Mouse (Mus musculus): ENCODE results near the gene Cdip1.
"Not testable (repeated sequence)": the region's sequence is repeated elsewhere in the genome, so short reads cannot be mapped to it uniquely, and the experiment has no call there.

The Cdip1 gene

DNA sequence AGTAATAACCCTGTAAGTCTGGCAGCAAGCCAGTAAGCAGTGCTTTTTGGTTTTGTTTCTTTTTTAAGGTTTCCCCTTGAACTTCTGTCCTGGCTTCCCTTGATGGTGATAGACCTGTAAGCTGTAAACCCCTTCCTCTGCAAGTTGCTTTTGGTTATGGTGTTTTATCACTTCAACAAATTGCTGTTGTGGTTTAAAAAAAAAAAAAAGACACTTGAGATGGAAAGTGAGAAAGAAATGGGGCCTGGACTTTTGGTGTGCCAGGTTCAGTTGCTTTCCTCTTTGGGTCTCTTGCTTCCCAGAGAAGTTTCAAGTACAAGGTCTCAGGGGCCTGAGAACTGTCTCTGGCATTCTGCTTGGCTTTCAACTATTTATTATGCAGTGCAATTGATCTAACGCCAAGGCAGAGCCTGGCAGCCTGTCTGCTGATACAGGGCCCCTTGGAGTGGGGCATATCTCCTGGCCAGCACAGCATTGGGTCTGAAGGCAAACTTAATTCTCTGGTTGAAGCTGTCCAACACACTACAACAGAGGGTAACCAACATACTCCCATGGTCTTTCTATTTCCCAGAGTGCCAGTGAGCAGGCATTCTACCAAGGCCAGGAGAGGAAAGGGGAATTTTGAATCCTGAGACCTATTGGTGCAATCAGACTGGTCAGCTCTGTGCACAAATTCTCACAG, 16.7 kb downstream of the Cdip1 start:
- in situ Hi-C loops (cut with MboI, MseI), result loop anchor here (5.0 to 10.0 kb wide), 3 partner anchors 56 to 641 kb away; partner anchors contain the start of genes Nmral1 and Rogdi

DNA sequence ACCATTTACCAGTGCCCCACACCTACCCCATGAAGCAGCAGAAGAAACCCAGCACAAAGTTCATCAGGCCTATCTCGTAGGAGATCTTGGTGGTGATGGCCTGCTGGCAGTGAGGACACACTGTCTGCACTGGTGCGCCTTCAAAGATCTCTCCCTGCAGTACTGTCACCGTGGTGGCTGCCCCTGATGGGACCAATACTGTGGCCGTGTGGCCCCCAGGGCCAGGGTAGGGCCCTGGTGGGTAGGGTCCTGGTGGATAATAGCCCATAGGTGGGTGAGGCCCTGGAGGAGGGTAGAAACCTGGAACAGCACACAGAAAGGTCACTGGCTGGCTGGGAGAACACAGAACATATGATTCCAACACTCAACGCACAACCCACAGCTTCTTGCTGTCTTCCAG, 21.4 kb downstream of the Cdip1 start:
- in situ Hi-C loops (cut with MboI, MseI), result no loop called here

DNA sequence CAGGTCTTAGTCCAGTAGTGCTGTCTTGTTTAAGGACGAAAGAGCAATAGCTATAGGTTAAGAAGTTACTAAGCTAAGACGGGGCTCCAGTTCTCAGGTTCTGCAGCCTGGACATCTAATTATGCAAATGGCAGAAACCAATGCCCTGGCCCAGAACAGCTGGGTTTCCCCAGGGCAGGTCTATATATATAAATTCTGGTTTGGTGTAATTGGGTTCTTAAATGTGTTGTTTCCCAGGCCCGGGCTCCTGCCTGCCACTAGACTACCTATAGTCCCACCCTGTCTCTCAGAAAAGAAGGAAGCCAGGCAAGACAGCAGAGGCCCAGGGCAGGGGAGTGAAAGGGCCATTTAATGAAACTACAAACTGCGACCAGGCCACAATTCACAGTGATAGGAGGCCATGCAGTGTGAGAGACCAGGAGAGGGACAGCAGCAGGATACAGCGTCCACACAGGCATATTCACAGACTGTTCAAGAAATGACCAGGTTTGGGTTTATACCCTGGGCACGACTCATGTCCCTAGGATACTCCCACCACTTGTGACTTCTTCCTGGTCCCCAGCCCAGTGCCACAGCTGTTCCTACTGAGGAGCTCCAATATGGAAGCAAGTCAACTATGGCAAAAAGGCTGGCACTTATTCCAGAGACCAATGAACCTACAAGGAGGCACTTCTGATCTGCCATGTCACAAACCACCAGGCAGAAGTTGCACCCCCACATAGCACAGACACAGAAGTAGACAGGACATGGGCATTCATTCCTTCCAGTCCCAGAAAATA, 22.9 kb downstream of the Cdip1 start:
- in situ Hi-C loops (cut with MboI, MseI), result no loop called here

DNA sequence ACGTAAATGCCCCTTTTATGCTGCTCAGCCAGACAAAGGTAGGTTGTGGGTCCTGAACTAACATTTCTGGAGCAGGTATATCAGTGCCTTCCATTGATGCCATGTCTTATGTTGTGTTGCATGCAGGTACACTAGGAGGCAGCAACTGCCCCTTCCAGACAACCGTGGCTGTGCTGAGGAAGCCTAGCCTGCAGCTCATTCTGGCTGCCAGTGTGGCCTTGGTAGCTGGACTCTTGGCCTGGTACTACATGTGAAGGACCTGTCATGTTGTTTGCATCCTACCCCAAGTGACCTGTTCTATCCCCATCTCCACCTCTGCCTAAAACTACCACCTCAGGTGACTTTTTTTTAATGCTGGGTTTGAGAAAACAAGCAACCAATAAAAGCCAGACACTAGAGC, 24.2 kb downstream of the Cdip1 start:
- in situ Hi-C loops (cut with MboI, MseI), result no loop called here

DNA sequence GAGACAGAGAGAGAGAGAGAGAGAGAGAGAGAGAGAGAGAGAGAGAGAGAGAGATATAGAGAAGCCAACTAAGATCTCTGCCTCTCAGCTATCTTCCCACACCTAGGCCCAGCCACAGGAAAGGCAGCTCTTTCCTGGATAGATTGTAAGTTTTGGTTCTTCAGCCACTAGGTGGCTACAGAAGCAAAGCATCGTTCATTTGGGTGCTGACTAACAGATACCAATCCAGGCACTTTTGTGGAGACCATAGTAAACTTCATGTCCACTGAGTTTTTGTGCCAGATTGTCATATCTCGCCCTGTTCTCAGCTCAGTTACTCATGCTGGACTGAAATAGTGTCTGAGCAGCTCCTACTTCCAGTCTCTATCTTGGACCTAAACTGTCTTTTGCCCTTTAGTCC, 26.8 kb downstream of the Cdip1 start:
- in situ Hi-C loops (cut with MboI, MseI), result no loop called here

DNA sequence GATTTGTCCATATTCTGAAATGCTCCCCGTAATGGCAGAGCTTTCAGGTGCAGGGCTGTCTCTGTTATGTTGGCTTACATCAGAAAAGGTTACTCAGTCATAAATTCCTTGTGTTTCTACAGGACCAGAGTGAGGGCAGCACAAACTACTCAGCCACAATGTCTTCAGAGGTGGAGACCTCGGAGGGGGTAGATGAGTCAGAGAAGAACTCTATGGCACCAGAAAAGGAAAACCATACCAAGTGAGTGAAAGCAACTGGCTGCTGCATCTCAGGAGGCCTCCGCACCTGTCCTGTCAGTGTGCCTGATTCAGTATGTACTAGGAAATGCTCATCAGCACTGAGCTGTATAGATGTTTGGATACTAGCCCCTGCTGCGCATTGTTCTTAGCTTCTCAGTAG, 27.7 kb downstream of the Cdip1 start:
- in situ Hi-C loops (cut with MboI, MseI), result no loop called here

DNA sequence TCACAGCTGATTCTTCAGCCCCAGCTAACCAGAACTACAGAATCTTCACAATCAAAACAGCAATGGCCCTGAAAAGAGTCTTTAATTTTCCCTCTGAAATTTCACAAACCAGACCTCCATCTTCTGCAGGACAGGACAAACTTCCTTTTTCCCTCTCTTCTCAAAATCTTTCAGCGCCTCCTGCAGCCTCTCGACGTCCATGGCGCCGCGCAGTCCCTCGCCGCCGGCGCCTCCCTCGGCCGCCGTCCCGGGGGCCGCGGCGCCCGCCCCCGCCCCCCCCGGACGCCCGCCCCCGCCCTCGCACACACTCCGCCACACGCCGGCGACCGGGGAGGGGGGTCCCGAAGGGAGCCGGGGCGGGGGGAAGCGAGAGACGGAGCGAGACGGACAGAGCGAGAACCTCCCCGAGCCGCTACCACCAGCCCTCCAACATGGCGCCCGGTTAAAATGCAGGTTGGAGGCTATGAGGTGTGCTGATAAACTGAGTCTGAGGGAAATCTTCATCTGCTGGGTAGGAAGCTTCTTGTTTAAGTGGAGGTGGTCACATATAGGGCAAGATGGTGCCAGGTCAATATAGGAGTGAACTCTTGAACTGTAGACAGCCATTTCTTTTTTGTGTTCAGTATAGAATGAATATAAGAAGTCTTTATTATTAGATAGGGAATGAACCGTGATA, 33.3 kb downstream of the Cdip1 start:
- in situ Hi-C loops (cut with MboI, MseI), result not testable (repeated sequence)

DNA sequence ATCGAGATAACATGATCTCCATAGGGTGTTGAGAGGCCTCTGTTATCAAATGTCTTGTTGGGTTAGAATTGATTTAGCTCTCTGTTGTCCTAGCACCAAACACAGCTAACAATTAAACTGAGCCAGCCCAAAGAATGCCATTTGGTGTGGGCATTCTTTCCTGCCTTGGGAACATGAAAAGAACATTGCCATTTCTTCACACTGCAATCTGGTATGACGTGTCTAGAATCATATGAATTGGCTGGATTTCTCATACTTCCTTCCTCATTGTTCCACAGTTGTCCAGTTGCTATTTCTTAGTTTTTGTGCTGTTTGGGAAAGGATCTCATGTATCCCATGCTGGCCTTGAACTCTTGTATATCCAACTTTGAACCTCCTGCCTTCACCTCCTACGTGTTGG, 36.0 kb downstream of the Cdip1 start:
- in situ Hi-C loops (cut with MboI, MseI), result no loop called here

DNA sequence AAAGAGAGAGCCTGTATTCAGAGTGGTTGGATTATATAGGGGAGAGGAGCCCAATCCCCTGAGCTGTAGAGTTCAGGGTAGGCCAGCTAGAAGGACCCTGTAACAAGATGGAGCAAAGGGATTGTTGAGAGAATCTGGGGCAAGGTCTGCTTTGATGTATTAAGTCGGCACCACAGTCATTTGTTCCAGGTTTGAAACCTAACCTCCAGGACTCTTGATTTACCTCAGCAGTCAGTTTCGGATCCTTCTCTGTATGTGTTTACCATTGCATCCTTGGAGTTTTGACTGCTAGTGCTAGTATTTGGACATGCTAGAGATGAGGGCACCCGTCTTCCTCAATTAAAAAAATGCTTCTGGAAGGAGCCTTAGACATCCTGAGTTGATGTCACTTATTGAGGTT, 37.9 kb downstream of the Cdip1 start:
- in situ Hi-C loops (cut with MboI, MseI), result no loop called here

DNA sequence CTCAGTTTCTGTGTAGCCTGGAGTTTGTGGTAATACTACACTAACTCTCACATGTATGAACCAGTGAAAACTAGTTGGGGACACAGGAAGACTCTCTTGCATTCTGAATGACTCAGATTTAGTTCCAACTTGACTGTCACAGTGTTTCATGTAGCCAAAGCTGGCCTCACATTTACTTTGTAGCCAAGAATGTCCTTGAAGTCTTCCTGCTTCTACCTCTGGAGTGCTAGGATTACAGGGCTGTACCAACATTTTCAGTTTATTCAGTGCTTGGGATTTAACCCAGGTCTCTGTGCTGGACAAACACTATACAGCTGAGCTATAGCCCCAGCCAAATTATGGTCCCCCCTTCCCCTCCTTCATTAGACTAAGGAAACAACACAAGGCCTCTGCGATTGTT, 47.9 kb downstream of the Cdip1 start:
- in situ Hi-C loops (cut with MboI, MseI), result no loop called here

DNA sequence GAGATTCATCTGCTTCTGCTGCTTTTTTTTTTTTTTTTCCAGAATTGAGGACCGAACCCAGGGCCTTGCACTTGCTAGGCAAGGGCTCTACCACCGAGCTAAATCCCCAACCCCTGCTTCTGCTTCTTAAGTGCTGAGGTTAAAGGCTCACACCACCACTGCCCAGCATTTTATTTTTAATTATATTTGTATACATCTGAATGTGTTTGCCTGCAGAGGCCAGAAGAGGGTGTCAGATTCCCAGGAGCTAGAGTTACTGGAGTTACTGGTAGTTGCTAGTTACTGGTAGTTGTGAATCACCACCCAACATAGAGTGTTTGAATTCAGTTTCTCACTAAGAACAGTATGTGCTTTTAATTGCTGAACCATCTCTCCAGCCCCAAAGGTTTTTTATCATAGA, 50.1 kb downstream of the Cdip1 start:
- in situ Hi-C loops (cut with MboI, MseI), result no loop called here

DNA sequence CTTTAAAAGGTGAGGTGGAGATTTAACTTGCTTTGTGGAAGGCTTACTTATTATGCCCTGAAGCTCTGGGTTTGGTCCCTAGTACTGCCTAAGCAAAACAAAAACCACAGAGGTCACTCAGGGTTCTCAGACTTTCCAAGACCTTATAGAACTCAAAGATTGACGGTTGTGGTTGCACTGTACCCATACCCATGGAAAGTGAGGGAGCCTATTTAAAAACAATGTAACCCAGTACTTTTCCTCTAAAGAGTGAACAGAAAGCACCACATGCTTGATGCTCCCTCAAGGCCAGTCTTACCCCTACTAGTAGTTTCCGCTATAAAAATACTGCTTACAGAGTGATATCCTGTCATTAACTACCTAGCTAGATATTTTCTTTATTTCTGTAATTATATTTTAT, 53.8 kb downstream of the Cdip1 start:
- in situ Hi-C loops (cut with MboI, MseI), result no loop called here

DNA sequence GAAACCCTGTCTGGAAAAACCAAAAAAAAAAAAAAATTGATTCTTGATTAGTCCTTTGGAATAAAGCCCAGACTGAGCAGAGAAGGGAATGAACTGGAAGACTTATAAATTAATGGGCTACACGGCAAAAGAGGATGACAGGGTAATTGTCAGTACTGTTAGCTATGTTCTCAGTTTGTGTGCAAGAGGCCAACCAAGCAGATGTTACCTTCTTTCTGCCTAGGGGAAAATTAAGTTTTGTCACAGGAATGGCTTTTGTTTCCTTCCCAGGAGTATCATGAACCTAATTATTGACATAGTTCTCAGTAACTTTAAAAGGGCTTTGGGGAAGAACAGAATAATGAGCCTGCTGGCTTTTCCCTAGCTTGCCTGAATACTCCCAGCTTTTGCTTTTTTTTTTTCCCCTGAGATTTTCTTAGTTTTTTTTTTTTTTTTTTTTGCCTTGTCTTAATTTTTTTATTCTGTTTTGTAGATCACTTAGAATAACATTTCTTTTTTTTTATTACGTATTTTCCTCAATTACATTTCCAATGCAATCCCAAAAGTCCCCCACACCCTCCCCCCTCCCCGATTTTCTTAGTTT, 59.2 kb downstream of the Cdip1 start:
- in situ Hi-C loops (cut with MboI, MseI), result no loop called here

DNA sequence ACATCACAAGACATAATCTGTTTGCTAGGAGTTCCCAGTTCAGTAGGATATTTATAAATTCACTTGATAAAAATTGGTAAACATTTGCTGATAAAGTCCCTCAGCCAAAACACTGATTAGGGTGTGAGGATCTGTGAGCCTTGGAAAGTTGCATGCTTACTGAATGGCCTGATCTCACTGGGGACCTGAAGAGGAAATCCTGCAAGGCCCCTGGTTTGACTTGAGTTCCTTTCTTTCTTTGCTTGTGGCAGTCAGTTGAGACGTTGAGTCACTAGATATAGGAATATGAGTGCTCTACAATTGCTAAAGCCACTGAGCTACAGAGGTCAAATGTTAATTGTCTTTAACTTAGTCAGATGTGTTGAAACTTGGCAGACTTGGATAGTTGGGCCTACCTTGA, 62.1 kb downstream of the Cdip1 start:
- in situ Hi-C loops (cut with MboI, MseI), result no loop called here

DNA sequence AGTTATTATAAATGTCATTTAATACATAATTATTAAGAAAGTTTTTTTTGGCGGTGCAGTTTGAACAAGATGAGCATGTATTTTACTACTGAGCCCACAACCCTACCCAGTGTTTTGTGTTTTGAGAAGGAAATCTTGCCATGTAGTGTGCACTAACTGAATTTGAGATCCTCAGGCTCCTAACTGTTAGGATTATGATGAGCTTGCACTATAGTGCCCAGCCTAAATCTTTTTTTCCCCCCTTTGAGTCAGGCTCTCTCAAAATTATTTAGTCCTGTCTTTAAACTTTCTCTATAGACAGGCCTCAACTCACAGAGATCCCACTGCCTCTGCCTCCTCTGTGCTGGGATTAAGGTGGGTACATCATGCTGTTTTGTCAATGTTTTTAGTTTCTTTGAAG, 62.6 kb downstream of the Cdip1 start:
- in situ Hi-C loops (cut with MboI, MseI), result no loop called here

DNA sequence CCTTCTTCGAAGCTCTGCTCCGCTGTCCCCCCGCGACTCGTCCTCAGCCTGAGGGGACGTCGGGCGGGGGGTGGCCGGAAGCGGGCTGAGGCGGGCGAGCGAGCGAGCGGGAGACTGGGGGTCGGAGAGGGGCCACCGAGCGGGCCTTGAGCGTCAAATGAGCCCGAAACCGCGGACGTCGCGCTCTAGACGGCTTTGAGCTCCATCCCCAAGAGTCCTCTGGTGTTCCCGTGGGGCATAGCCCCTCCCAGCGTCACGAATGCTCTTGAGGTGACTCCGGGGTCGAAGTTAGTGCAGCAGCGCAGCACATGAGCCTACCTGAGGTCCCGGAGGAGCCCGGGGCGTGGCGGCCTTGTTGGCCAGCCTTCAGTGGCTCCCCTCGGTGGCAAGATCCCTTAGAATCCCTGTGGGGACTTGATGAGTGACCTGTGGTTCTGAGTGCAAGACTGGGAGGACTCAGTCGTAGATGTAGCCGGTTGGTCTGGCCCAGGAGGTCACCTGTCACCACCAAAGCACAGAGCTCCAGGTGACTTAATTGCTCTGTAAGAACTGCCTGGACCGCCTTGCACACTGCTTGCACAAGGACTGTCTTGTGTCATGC, 63.5 kb downstream of the Cdip1 start:
- in situ Hi-C loops (cut with MboI, MseI), result no loop called here

DNA sequence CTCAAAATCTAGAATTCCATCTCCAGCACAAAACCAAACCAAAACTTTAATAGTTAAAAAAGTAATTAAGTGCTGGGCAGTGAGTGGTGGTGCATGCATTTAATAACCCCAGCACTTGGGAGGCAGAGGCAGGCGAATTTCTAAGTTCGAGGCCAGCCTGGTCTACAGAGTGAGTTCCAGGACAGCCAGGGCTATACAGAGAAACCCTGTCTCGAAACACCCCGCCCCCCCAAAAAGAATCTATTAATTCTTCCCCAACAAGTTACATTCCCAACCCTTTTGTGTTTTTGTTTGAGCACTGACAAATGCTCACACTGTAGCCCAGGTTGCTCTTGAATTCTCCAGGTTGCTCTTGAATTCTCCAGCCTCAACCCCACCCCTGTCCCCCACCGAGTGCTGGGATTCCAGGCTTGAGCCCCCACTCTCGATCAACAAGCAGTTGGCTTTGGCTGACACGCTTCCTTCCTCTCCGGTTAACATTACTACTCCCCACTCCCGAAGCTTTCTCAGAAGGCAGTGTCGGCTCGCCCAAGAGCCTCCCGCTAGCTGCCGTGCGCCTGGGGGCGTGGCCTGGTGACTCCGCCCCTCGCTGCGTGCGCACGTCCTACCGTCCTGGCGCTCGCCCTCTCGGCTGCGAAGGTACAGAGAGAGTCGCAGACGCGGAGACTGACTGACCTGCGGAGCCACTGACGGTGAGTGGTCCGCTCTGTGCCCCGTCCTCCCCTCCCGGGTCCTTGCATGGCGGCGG, 64.1 kb downstream of the Cdip1 start, which contains the start of gene Hmox2:
Hmox2 (plus strand) TSS at position 582 of the 748 bp plus-strand sequence.
- in situ Hi-C loops (cut with MboI, MseI), result no loop called here

DNA sequence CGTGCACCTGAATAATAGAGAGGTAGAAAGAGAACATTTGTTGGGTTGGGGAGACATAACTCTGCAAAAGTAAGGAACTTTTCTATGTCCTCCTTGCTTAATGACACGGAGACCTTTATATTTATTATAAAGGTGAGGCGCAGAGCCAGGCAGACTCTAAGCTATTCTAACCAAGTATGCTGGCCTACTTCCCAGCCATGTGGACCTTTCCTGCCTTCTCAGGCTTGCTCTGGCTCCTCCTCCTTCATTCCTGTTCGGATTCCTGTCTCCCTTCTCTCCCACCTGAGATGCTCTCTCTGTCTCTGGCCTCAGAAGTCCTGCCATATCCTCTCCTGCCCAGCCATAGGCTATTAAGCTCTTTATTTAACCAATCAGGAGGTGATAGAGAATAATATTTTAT, 64.8 kb downstream of the Cdip1 start:
- in situ Hi-C loops (cut with MboI, MseI), result no loop called here

DNA sequence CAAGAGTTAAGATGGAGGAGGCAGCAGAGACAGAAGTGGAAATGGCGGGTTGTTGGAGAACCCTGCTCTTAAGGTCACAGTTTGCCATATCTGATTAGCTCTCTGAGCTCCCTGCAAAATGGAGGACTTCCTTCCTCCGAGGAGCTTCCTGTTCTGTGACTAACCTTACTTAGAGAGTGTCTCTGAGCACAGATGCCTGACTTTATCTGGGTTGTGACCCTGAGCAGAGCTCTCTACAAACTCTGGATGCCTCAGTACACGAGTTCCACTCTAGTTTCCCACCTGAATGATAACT, 67.2 kb downstream of the Cdip1 start:
- in situ Hi-C loops (cut with MboI, MseI), result no loop called here

DNA sequence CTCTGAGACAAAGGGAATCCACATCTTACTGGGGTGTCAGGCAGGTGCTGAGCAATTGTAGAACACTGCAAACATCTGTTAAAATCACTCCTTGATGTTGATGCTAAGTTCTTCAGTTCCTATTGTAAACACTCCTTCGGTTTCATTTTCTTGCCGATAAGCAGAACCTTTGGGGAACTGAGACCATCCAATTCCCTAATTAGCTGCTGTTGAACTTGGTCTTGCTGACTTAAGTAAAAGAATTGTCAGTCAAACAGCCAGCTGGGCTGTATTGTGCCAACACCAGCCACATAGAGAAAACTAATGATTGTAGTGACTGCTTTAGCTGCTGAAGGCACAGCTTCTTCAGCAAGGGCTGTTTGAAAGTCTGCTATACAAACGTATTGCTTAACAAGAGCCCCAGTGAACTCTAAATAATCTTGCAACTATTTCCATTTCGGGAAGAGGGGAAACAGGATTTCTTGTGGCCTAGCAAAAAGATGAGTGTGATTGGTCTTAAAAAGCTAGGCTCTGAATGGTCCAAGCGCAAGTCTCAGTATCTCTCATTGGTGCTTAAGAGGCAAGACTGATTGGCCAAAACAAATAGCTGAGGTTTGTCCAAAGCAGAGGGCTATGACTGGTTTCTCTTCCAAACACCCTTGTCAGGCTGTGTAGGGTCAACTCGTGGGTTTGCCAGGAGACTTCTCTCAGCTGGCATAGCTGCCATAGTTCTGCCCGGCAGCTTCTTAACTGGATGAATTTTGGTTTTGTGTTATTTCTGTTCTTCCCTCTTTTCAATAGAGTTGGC, 67.8 kb downstream of the Cdip1 start:
- in situ Hi-C loops (cut with MboI, MseI), result no loop called here

Data from regulatory T cell (primary cell).